Comparison of ENCODE assay signal across 8 mouse cellular contexts in the genomic region with DNA sequence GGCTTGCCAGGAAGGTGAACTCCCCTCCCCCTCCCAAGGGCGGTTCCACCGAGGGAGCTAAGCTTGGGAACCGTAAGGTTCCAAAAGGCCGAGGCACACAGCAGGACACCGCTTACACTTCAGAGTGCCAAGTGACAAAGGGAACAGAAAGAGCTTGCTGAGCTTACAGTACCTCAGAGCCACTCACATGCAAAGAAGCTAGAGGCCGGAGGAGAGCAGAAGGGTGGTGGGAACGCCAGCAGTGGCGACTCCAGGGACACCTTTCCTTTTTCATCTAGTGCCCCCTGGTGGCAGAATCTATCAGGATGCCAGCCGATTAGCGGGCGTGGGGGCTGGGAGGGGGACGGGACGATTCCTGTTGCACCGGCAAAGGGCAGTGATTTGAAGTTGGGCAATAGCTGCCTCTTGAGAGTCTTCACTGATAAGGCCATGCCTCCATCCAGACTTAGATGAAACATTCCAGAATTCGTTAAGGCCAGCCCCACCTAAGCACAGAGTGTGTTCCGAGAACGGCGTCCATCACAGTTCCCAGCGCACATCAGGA. TPM values are rescaled to one million over a fixed set of nuclear protein-coding genes. Genes with fewer than 3 reads are reported as not detected.
DNase-seq lines count a peak whose midpoint lies in the region; ATAC-seq and TF ChIP-seq lines count a peak whose summit lies in the region.

No protein-coding gene starts in this region.

- H3K4me1 ChIP-seq in ES-Bruce4 (ENCODE audit: control insufficient read depth, insufficient read depth, low read length), result peaks cover 1% of the 10 kb centered on the region
- H3K4me1 ChIP-seq in embryonic facial prominence, embryonic 10.5 days, result peaks cover 89% of the 10 kb centered on the region
- peaks cover 38% of the 10 kb centered on the region for H3K4me1 ChIP-seq in heart, embryonic 13.5 days
- peaks cover 60% of the 10 kb centered on the region for H3K4me1 ChIP-seq in kidney, embryonic 16.5 days (ENCODE audit: insufficient read depth, low read length)
- peaks cover 4% of the 10 kb centered on the region; the same call in 1 of the 2 replicates for H3K4me1 ChIP-seq in lung, adult 2 months (ENCODE audit: control insufficient read depth, insufficient read depth, low read length)
- peaks cover 77% of the 10 kb centered on the region for H3K4me1 ChIP-seq in neural tube, embryonic 15.5 days

- peak; percentile 84 to 91 for DNase-seq in adrenal gland, postnatal 36 days
- peak; percentile 84 for DNase-seq in embryonic facial prominence, embryonic 10.5 days (ENCODE audit: low spot score)
- DNase-seq in lung, adult 2 months, result peak; percentile 78
- no peak for DNase-seq in T-cell, adult 2 months (ENCODE audit: low spot score)

- H3K27ac ChIP-seq in ES-Bruce4 (ENCODE audit: insufficient read depth, low read length), result no peak overlapping the region
- H3K27ac ChIP-seq in embryonic facial prominence, embryonic 10.5 days (replicated peaks), result peak overlapping the region; percentile 69
- no peak overlapping the region for H3K27ac ChIP-seq in heart, embryonic 13.5 days (replicated peaks)
- peak overlapping the region; percentile 64; the same call in 1 of the 2 replicates for H3K27ac ChIP-seq in kidney, embryonic 16.5 days (ENCODE audit: low read length)
- H3K27ac ChIP-seq in neural tube, embryonic 15.5 days (replicated peaks), result peak overlapping the region; percentile 79

- no peak overlapping the region for H3K9ac ChIP-seq in ES-Bruce4 (ENCODE audit: low read depth, poor library complexity, severe bottlenecking)
- peak overlapping the region; percentile 62 for H3K9ac ChIP-seq in heart, embryonic 13.5 days
- peak overlapping the region; percentile 57 for H3K9ac ChIP-seq in kidney, embryonic 16.5 days (replicated peaks; ENCODE audit: low read length)
- peak overlapping the region; percentile 37 for H3K9ac ChIP-seq in neural tube, embryonic 15.5 days (replicated peaks)

- peak; percentile 93 for TF ChIP-seq EP300 in ES-Bruce4 (IDR thresholded peaks at IDR 0.05; ENCODE audit: insufficient read depth, low read depth, low read length)

- peaks cover 9% of the 10 kb centered on the region; the same call in 1 of the 2 replicates for H3K27me3 ChIP-seq in ES-Bruce4 (ENCODE audit: control insufficient read depth, insufficient read depth, low read length, poor library complexity, severe bottlenecking)
- peaks cover 17% of the 10 kb centered on the region; the same call in 1 of the 2 replicates for H3K27me3 ChIP-seq in embryonic facial prominence, embryonic 10.5 days (replicated peaks; ENCODE audit: low read depth, poor library complexity, severe bottlenecking)
- peaks cover 59% of the 10 kb centered on the region for H3K27me3 ChIP-seq in heart, embryonic 13.5 days (replicated peaks)
- no peaks in the 10 kb centered on the region for H3K27me3 ChIP-seq in kidney, embryonic 16.5 days (ENCODE audit: insufficient read depth, low read length)
- no peaks in the 10 kb centered on the region for H3K27me3 ChIP-seq in neural tube, embryonic 15.5 days (replicated peaks)

- H3K9me3 ChIP-seq in ES-Bruce4 (replicated peaks; ENCODE audit: control insufficient read depth, insufficient read depth, low read length, poor library complexity, severe bottlenecking), result no peaks in the 10 kb centered on the region
- H3K9me3 ChIP-seq in embryonic facial prominence, embryonic 10.5 days, result no peaks in the 10 kb centered on the region
- H3K9me3 ChIP-seq in heart, embryonic 13.5 days, result no peaks in the 10 kb centered on the region
- H3K9me3 ChIP-seq in kidney, embryonic 16.5 days (ENCODE audit: low read length), result no peaks in the 10 kb centered on the region
- H3K9me3 ChIP-seq in neural tube, embryonic 15.5 days (replicated peaks), result no peaks in the 10 kb centered on the region

- H3K4me3 ChIP-seq in ES-Bruce4 (ENCODE audit: low read depth, low read length), result peak overlapping the region; percentile 49
- H3K4me3 ChIP-seq in embryonic facial prominence, embryonic 10.5 days, result peak overlapping the region; percentile 51
- H3K4me3 ChIP-seq in heart, embryonic 13.5 days, result peak overlapping the region; percentile 48
- H3K4me3 ChIP-seq in kidney, embryonic 16.5 days (ENCODE audit: low read length), result peak overlapping the region; percentile 40
- H3K4me3 ChIP-seq in lung, adult 2 months (replicated peaks; ENCODE audit: extremely low read depth, low read depth, low read length), result peak overlapping the region; percentile 27
- H3K4me3 ChIP-seq in neural tube, embryonic 15.5 days (replicated peaks), result peak overlapping the region; percentile 34

- no peaks in the 10 kb centered on the region for H3K36me3 ChIP-seq in ES-Bruce4 (ENCODE audit: control insufficient read depth, insufficient read depth, low read length, poor library complexity, severe bottlenecking)
- peaks cover 57% of the 10 kb centered on the region for H3K36me3 ChIP-seq in embryonic facial prominence, embryonic 10.5 days (replicated peaks)
- H3K36me3 ChIP-seq in heart, embryonic 13.5 days, result no peaks in the 10 kb centered on the region
- H3K36me3 ChIP-seq in kidney, embryonic 16.5 days (ENCODE audit: insufficient read depth, low read length), result no peaks in the 10 kb centered on the region
- H3K36me3 ChIP-seq in neural tube, embryonic 15.5 days, result no peaks in the 10 kb centered on the region

- no peak for ATAC-seq in heart, embryonic 13.5 days (ENCODE audit: extremely low read depth, insufficient number of reproducible peaks, low FRiP score, low TSS enrichment)
- ATAC-seq in kidney, embryonic 16.5 days (ENCODE audit: low FRiP score, low TSS enrichment), result peak; percentile 75
- peak; percentile 59 for ATAC-seq in neural tube, embryonic 15.5 days (ENCODE audit: low FRiP score)

- WGBS in embryonic facial prominence, embryonic 10.5 days, result 1% methylated on average over 19 of the region's 19 CpGs
- WGBS in heart, embryonic 13.5 days, result 1% methylated on average over 19 of the region's 19 CpGs
- 2% methylated on average over 19 of the region's 19 CpGs for WGBS in kidney, embryonic 16.5 days
- 3% methylated on average over 19 of the region's 19 CpGs for WGBS in lung, adult 2 months
- WGBS in neural tube, embryonic 15.5 days, result under 1% methylated on average over 19 of the region's 19 CpGs

- peak; percentile 65 for TF ChIP-seq CTCF in ES-Bruce4 (IDR thresholded peaks at IDR 0.05; ENCODE audit: low read depth, low read length)
- peak; percentile 53 for TF ChIP-seq CTCF in lung, adult 2 months (IDR thresholded peaks at IDR 0.05; ENCODE audit: insufficient read depth, low read length)

- peak overlapping the region; percentile 65 for H3K4me2 ChIP-seq in heart, embryonic 13.5 days
- H3K4me2 ChIP-seq in kidney, embryonic 16.5 days (replicated peaks; ENCODE audit: low read depth, low read length), result peak overlapping the region; percentile 64
- H3K4me2 ChIP-seq in neural tube, embryonic 15.5 days, result peak overlapping the region; percentile 66

- TF ChIP-seq POLR2A in ES-Bruce4 (IDR thresholded peaks at IDR 0.05; ENCODE audit: insufficient read depth, low read length), result no peak
- no peak for TF ChIP-seq POLR2A in lung, adult 2 months (IDR thresholded peaks at IDR 0.05; ENCODE audit: borderline replicate concordance, extremely low read depth, low read depth, low read length)

RNA-seq across cellular contexts. Expression of a gene that starts 24.3 kb away (rescaled TPM):
- polyA plus RNA-seq in ES-Bruce4 (2011; ENCODE audit: insufficient read depth, insufficient read length, low read depth, missing spikeins), result 5.5 and 5.8 TPM in 2 replicates
- total RNA-seq in adrenal gland, postnatal 36 days (2021), result 10 to 100 TPM; 10.9 to 13.7 TPM
- 23.4 and 26.5 TPM in 2 replicates for polyA plus RNA-seq in embryonic facial prominence, embryonic 10.5 days (2016; fragmentation: Nextera tagmentation; extraction: Ambion mirVana)
- polyA plus RNA-seq in heart, embryonic 13.5 days (2015; fragmentation: Nextera tagmentation; extraction: Ambion mirVana), result 2.8 and 3.8 TPM in 2 replicates
- 10.0 and 12.8 TPM in 2 replicates for polyA plus RNA-seq in kidney, embryonic 16.5 days (2015; fragmentation: Nextera tagmentation; extraction: Ambion mirVana)
- 23.4 and 27.5 TPM in 2 replicates for polyA plus RNA-seq in lung, adult 2 months (2012; rRNA removed)
- polyA plus RNA-seq in neural tube, embryonic 15.5 days (2015; fragmentation: Nextera tagmentation; extraction: Ambion mirVana), result 32.3 and 32.7 TPM in 2 replicates

Comparison
In these comparisons a context has a peak if more than half of its experiments do, and no peak if none do; other contexts are left out.
1. H3K27ac ChIP-seq: peak in embryonic facial prominence, embryonic 10.5 days (single experiment), kidney, embryonic 16.5 days (single experiment) and neural tube, embryonic 15.5 days (single experiment); none in ES-Bruce4 (single experiment) and heart, embryonic 13.5 days (single experiment).
2. Peak in every context shown above with its lines, with median percentiles within 50 percentile points of each other: H3K4me3 ChIP-seq and H3K4me2 ChIP-seq.